Mouse (Mus musculus) forebrain, embryonic 12.5 days (tissue): Measurements from ENCODE around the gene Megf11. TPM values are rescaled to one million over a fixed set of nuclear protein-coding genes. Genes with fewer than 3 reads are reported as not detected.
"Not testable (repeated sequence)": the region's sequence is repeated elsewhere in the genome, so short reads cannot be mapped to it uniquely, and the experiment has no call there.

Experiments used
- ATAC-seq: fragments of 200-750 bp; cut with Nextera tagmentation; 2 replicates; pipeline ENCODE4 v1.8.0; 2017; ENCODE audit warnings: moderate TSS enrichment; ENCODE audit not compliant: low FRiP score
- H3K27ac ChIP-seq: fragments of 300-500 bp; sonication (generic); 2 replicates; pipeline ENCODE4 v1.5.1; 2016; ENCODE audit warnings: mild to moderate bottlenecking
- H3K27me3 ChIP-seq: fragments of 300-500 bp; sonication (generic); 2 replicates; pipeline ENCODE4 v1.6.1; 2016; ENCODE audit warnings: mild to moderate bottlenecking
- H3K36me3 ChIP-seq: fragments of 300-500 bp; sonication (generic); replicated peaks from 2 replicates; pipeline ENCODE4 v1.6.1; 2016; ENCODE audit warnings: mild to moderate bottlenecking
- H3K4me1 ChIP-seq: fragments of 300-500 bp; sonication (generic); 2 replicates; pipeline ENCODE4 v1.6.1; 2016
- H3K4me2 ChIP-seq: fragments of 300-500 bp; sonication (generic); 2 replicates; pipeline ENCODE4 v1.6.1; 2016; ENCODE audit warnings: mild to moderate bottlenecking, moderate library complexity
- H3K4me3 ChIP-seq: fragments of 300-500 bp; sonication (generic); replicated peaks from 2 replicates; pipeline ENCODE4 v1.5.1; 2016; ENCODE audit warnings: mild to moderate bottlenecking
- H3K9ac ChIP-seq: fragments of 300-500 bp; sonication (generic); 2 replicates; pipeline ENCODE4 v1.6.1; 2016; ENCODE audit warnings: mild to moderate bottlenecking
- H3K9me3 ChIP-seq: fragments of 300-500 bp; sonication (generic); 2 replicates; pipeline ENCODE4 v1.6.1; 2016
- WGBS: fragments of 180-500 bp; shearing (Covaris S2); methylation state at CpG from one replicate; pipeline ENCODE4 v1.1.7; 2016; 5-methylcytosine and 5-hydroxymethylcytosine counted together
- polyA plus RNA-seq: library from polyadenylated mRNA; unstranded; fragments of >200 nt; fragmentation: Nextera tagmentation; extraction: Ambion mirVana; gene quantifications from 2 replicates; pipeline ENCODE4 v1.2.1, GENCODE M21; 2016

Megf11 gene
- polyA plus RNA-seq, 1 experiment from 2014 or later, result 3.8 TPM

- Histone ChIP-seq H3K27me3 (no peaks in the 10 kb centered on the region), H3K9ac (no peak overlapping the region), H3K36me3 (no peaks in the 10 kb centered on the region), H3K4me1 (peaks cover 7% of the 10 kb centered on the region; the same call in 1 of the 2 replicates), H3K4me2 (no peak overlapping the region), H3K9me3 (no peaks in the 10 kb centered on the region), H3K4me3 (no peak overlapping the region), H3K27ac (no peak overlapping the region)
- no peak for ATAC-seq
- 77% methylated on average over 10 of the region's 10 CpGs for WGBS
Observed at GRCm38 (mm10) chr9:64654723-64655122, 269.3 kb downstream of the Megf11 start.

- no peak overlapping the region for H3K4me3 ChIP-seq
- H3K36me3 ChIP-seq, result no peaks in the 10 kb centered on the region
- H3K27me3 ChIP-seq, result peaks cover 3% of the 10 kb centered on the region; the same call in 1 of the 2 replicates
- H3K4me2 ChIP-seq, result no peak overlapping the region
- no peak overlapping the region for H3K27ac ChIP-seq
- H3K9ac ChIP-seq, result no peak overlapping the region
- H3K4me1 ChIP-seq, result peaks cover 12% of the 10 kb centered on the region
- 90% methylated on average over 5 of the region's 5 CpGs for WGBS
- no peaks in the 10 kb centered on the region for H3K9me3 ChIP-seq
- ATAC-seq, result no peak
Observed at GRCm38 (mm10) chr9:64656613-64657012, 271.2 kb downstream of the Megf11 start.

GRCm38 (mm10) chr9:64660222-64660621 is 274.8 kb downstream of the Megf11 start:
- no peaks in the 10 kb centered on the region for H3K36me3 ChIP-seq
- 67% methylated on average over 7 of the region's 7 CpGs for WGBS
- peaks cover 23% of the 10 kb centered on the region for H3K4me1 ChIP-seq
- ATAC-seq, result no peak
- H3K9me3 ChIP-seq, result no peaks in the 10 kb centered on the region
- no peak overlapping the region for H3K4me2 ChIP-seq
- no peak overlapping the region for H3K27ac ChIP-seq
- no peak overlapping the region for H3K9ac ChIP-seq
- H3K4me3 ChIP-seq, result no peak overlapping the region
- peaks cover 3% of the 10 kb centered on the region; the same call in 1 of the 2 replicates for H3K27me3 ChIP-seq

DNA sequence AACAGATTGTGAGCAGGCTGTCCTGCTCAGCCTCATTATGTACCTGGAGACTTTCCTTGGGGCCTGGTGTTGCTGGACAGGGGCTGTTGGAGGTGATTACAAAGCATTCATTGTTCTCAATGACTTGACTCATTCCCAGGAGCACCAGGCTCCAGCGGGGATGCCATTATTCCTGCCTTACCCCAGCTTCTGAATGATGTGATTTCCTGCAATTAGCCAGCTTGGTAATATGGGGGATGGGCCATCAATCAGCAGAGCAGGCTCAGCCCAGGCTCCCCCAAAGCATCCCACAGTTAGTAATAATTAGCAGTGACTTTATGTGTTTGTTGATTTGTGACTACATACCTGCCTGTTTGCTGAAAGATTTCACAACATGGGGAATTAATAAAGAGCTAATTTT is 279.2 kb downstream of the Megf11 start:
- Histone ChIP-seq H3K4me1 (peaks cover 28% of the 10 kb centered on the region), H3K9ac (no peak overlapping the region), H3K9me3 (no peaks in the 10 kb centered on the region), H3K4me2 (no peak overlapping the region), H3K36me3 (no peaks in the 10 kb centered on the region), H3K4me3 (no peak overlapping the region), H3K27ac (peak overlapping the region; percentile 60), H3K27me3 (peaks cover 22% of the 10 kb centered on the region)
- peak; percentile 61; the same call in 1 of the 2 replicates for ATAC-seq
- 0% methylated on average over 1 of the region's 1 CpGs for WGBS

- Histone ChIP-seq H3K4me3 (no peak overlapping the region), H3K4me1 (peaks cover 22% of the 10 kb centered on the region), H3K4me2 (no peak overlapping the region), H3K9ac (no peak overlapping the region), H3K27me3 (peaks cover 31% of the 10 kb centered on the region), H3K27ac (no peak overlapping the region), H3K9me3 (no peaks in the 10 kb centered on the region), H3K36me3 (no peaks in the 10 kb centered on the region)
- 39% methylated on average over 4 of the region's 4 CpGs for WGBS
- ATAC-seq, result no peak
Observed at GRCm38 (mm10) chr9:64666549-64666948, 281.1 kb downstream of the Megf11 start.

DNA sequence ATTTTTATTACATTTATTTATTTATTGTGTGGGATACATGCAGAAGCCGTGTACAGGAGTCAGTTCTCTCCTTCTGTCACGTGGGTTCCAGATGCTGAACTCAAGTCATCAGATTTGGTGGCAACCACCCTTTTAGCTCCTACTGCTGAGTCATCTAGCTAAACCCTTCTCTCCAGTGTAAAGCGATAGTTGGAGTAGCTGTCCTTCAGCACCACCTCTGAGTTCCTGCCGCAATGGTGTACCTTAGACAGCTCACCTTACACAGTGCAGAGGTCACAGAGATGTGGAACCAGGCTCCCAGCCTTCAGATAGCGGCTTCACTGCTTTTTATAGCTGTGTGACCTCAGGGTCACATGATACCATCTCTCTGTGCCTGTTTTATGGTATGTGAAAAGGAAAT is 282.1 kb downstream of the Megf11 start:
- H3K27me3 ChIP-seq, result peaks cover 31% of the 10 kb centered on the region
- no peak for ATAC-seq
- no peak overlapping the region for H3K27ac ChIP-seq
- H3K9me3 ChIP-seq, result no peaks in the 10 kb centered on the region
- peaks cover 22% of the 10 kb centered on the region for H3K4me1 ChIP-seq
- no peak overlapping the region for H3K4me2 ChIP-seq
- H3K9ac ChIP-seq, result no peak overlapping the region
- no peaks in the 10 kb centered on the region for H3K36me3 ChIP-seq
- H3K4me3 ChIP-seq, result no peak overlapping the region
- 23% methylated on average over 5 of the region's 5 CpGs for WGBS

- Histone ChIP-seq H3K9me3 (no peaks in the 10 kb centered on the region), H3K4me2 (no peak overlapping the region), H3K27ac (no peak overlapping the region), H3K4me3 (no peak overlapping the region), H3K27me3 (peaks cover 31% of the 10 kb centered on the region), H3K9ac (no peak overlapping the region), H3K4me1 (peaks cover 22% of the 10 kb centered on the region), H3K36me3 (no peaks in the 10 kb centered on the region)
- WGBS, result 68% methylated on average over 2 of the region's 2 CpGs
- ATAC-seq, result no peak
Observed at GRCm38 (mm10) chr9:64668001-64668400, 282.6 kb downstream of the Megf11 start.

DNA sequence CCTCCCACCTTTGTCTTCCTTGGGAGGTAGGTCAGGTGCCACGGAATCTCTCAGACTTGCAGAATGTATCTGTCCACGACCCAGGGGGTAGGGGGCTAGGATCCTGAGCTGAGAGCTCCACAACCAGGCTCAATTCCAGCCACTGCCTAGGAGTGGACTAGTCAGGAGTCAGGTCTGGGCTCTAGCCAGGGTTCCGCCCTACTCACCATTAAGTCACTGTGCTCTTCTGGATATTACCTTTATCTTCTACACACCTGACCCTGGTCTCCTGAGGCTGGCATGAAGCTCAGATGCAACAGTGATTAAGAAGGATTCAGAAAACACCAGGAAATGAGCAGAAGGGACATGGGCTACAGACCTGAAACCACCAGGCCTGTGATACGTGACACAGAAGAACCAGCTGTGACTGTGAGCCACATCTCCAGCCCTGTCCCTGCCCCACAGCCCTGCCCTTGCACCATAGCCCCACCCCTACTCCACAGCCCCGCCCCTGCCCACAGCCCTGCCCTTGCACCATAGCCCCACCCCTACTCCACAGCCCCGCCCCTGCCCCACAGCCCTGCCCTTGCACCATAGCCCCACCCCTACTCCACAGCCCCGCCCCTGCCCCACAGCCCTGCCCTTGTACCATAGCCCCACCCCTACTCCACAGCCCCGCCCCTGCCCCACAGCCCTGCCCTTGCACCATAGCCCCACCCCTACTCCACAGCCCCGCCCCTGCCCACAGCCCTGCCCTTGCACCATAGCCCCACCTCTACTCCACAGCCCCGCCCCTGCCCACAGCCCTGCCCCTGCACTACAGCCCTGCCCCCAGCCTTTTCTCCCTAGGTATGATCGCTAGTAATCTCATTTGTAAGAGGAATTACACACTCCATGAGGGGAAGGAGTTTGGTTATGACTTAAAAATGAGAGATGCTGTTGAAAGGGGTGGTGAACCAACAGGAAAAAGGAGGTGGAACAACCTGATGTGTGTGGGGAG is 286.2 kb downstream of the Megf11 start:
- WGBS, result 35% methylated on average over 9 of the region's 11 CpGs
- ATAC-seq, H3K27ac ChIP-seq: not testable (repeated sequence)

GRCm38 (mm10) chr9:64687122-64688014 is 301.9 kb downstream of the Megf11 start:
- no peak overlapping the region for H3K4me2 ChIP-seq
- H3K9ac ChIP-seq, result no peak overlapping the region
- H3K9me3 ChIP-seq, result no peaks in the 10 kb centered on the region
- no peak overlapping the region for H3K4me3 ChIP-seq
- H3K27ac ChIP-seq, result no peak overlapping the region
- no peak for ATAC-seq
- no peaks in the 10 kb centered on the region for H3K36me3 ChIP-seq
- whole genome bisulfite sequencing, result 62% methylated on average over 13 of the region's 13 CpGs
- 0 out of 2 replicates have a peak, but pooled peaks cover 2% of the 10 kb centered on the region for H3K27me3 ChIP-seq
- peaks cover 14% of the 10 kb centered on the region for H3K4me1 ChIP-seq

More for the DNA sequence above, 286.2 kb downstream of the Megf11 start:
- not testable (repeated sequence) for H3K4me2 ChIP-seq, H3K9ac ChIP-seq, H3K36me3 ChIP-seq, H3K4me3 ChIP-seq, H3K9me3 ChIP-seq
- H3K27me3 ChIP-seq, result peaks cover 25% of the 10 kb centered on the region
- peaks cover 19% of the 10 kb centered on the region for H3K4me1 ChIP-seq

DNA sequence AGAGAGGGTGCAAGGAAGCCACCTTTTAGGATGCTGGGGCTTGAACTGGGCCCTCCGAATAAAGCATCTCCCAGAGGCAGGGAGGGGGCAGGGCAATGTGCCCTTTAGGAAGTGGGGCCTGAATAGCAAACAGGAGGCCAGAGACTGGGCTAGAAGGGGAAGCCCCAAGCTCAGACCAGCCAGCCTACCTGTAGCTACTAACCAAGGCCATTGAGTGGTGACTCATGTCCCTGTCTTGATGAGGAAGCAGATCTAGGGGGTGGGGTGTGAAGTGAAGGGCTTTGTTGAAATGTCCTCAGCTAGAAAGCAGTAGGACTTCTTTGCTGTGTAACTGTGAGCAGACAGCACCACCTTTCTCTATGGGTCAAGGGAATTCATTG is 302.6 kb downstream of the Megf11 start:
- Histone ChIP-seq H3K4me3 (no peak overlapping the region), H3K9me3 (no peaks in the 10 kb centered on the region), H3K27ac (no peak overlapping the region), H3K4me2 (no peak overlapping the region), H3K36me3 (no peaks in the 10 kb centered on the region), H3K9ac (no peak overlapping the region), H3K4me1 (peaks cover 14% of the 10 kb centered on the region), H3K27me3 (0 out of 2 replicates have a peak, but pooled peaks cover 2% of the 10 kb centered on the region)
- 63% methylated on average over 1 of the region's 1 CpGs for WGBS
- no peak for ATAC-seq

DNA sequence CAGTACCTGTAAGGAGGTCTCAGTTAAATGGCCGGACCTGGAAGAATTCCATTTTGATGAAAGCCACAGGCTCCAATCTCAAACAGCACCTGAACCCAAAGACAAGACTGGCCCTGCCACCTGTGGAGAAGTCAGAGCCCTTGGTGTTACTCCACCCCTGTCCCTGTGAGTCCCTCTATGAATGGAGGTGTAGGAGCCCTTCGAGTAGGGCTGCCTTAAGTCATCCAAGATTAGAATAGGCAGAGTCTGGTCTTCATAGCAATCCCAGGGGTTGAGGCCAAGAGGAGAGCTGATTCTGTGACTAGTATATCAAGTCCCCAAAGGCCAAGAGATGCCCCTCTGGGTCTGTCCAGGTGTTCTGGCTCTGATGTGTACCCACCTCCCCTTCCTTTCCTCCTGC is 305.3 kb downstream of the Megf11 start:
- no peak overlapping the region for H3K4me3 ChIP-seq
- 83% methylated on average over 2 of the region's 2 CpGs for WGBS
- 0 out of 2 replicates have a peak, but pooled peaks cover 2% of the 10 kb centered on the region for H3K27me3 ChIP-seq
- H3K4me1 ChIP-seq, result peaks cover 9% of the 10 kb centered on the region; the same call in 1 of the 2 replicates
- no peaks in the 10 kb centered on the region for H3K9me3 ChIP-seq
- H3K4me2 ChIP-seq, result no peak overlapping the region
- H3K27ac ChIP-seq, result no peak overlapping the region
- H3K9ac ChIP-seq, result peak overlapping the region; percentile 9; the same call in 1 of the 2 replicates
- no peak for ATAC-seq
- H3K36me3 ChIP-seq, result peaks cover 6% of the 10 kb centered on the region; the same call in 1 of the 2 replicates

- peaks cover 6% of the 10 kb centered on the region; the same call in 1 of the 2 replicates for H3K36me3 ChIP-seq
- peaks cover 9% of the 10 kb centered on the region; the same call in 1 of the 2 replicates for H3K4me1 ChIP-seq
- H3K27ac ChIP-seq, result no peak overlapping the region
- H3K9ac ChIP-seq, result peak overlapping the region; percentile 9; the same call in 1 of the 2 replicates
- no peak overlapping the region for H3K4me3 ChIP-seq
- H3K9me3 ChIP-seq, result no peaks in the 10 kb centered on the region
- WGBS, result 5% methylated on average over 7 of the region's 7 CpGs
- H3K27me3 ChIP-seq, result 0 out of 2 replicates have a peak, but pooled peaks cover 2% of the 10 kb centered on the region
- no peak overlapping the region for H3K4me2 ChIP-seq
- peak; percentile 64 for ATAC-seq
Observed at GRCm38 (mm10) chr9:64691176-64691575, 305.8 kb downstream of the Megf11 start.
